Mouse (Mus musculus): ENCODE data around the gene Pld1. TPM values are rescaled to one million over a fixed set of nuclear protein-coding genes. Genes with fewer than 3 reads are reported as not detected.

Gene Pld1
- polyA plus RNA-seq, 1 experiment from 2014 or later = 7.6 TPM

- Histone ChIP-seq H3K4me3 (ENCODE audit: low read depth, low read length) (no peak overlapping the region), H3K4me2 (replicated peaks; ENCODE audit: low read depth, low read length) (no peak overlapping the region), H3K4me1 (ENCODE audit: control insufficient read depth, insufficient read depth, low read length) (no peaks in the 10 kb centered on the region), H3K9me3 (ENCODE audit: control insufficient read depth, low read depth, low read length) (no peaks in the 10 kb centered on the region), H3K27me3 (ENCODE audit: control insufficient read depth, insufficient read depth, low read length) (no peaks in the 10 kb centered on the region), H3K9ac (replicated peaks; ENCODE audit: low read depth, low read length) (no peak overlapping the region), H3K27ac (ENCODE audit: low read length) (no peak overlapping the region), H3K36me3 (ENCODE audit: control insufficient read depth, insufficient read depth, low read length) (no peaks in the 10 kb centered on the region)
- no peak for ATAC-seq (ENCODE audit: insufficient number of reproducible peaks, insufficient read depth, low FRiP score, low read depth)
- 73% methylated on average over 10 of the region's 10 CpGs for WGBS
Observed at GRCm38 (mm10) chr3:27976931-27977544, 38.5 kb downstream of the Pld1 start.

- no peak overlapping the region for H3K9ac ChIP-seq (replicated peaks; ENCODE audit: low read depth, low read length)
- ATAC-seq (ENCODE audit: insufficient number of reproducible peaks, insufficient read depth, low FRiP score, low read depth) = no peak
- H3K9me3 ChIP-seq (ENCODE audit: control insufficient read depth, low read depth, low read length) = no peaks in the 10 kb centered on the region
- no peak overlapping the region for H3K27ac ChIP-seq (ENCODE audit: low read length)
- no peaks in the 10 kb centered on the region for H3K4me1 ChIP-seq (ENCODE audit: control insufficient read depth, insufficient read depth, low read length)
- H3K36me3 ChIP-seq (ENCODE audit: control insufficient read depth, insufficient read depth, low read length) = no peaks in the 10 kb centered on the region
- WGBS = 69% methylated on average over 9 of the region's 9 CpGs
- H3K4me2 ChIP-seq (replicated peaks; ENCODE audit: low read depth, low read length) = no peak overlapping the region
- H3K4me3 ChIP-seq (ENCODE audit: low read depth, low read length) = no peak overlapping the region
- H3K27me3 ChIP-seq (ENCODE audit: control insufficient read depth, insufficient read depth, low read length) = no peaks in the 10 kb centered on the region
Observed at GRCm38 (mm10) chr3:27978030-27978723, 39.7 kb downstream of the Pld1 start.

GRCm38 (mm10) chr3:27981591-27981990 is 43.1 kb downstream of the Pld1 start:
- no peaks in the 10 kb centered on the region for H3K4me1 ChIP-seq (ENCODE audit: control insufficient read depth, insufficient read depth, low read length)

GRCm38 (mm10) chr3:27982436-27983017 is 44.0 kb downstream of the Pld1 start:
- H3K4me1 ChIP-seq (ENCODE audit: control insufficient read depth, insufficient read depth, low read length) = no peaks in the 10 kb centered on the region
- H3K27ac ChIP-seq (ENCODE audit: low read length) = no peak overlapping the region
- H3K9me3 ChIP-seq (ENCODE audit: control insufficient read depth, low read depth, low read length) = no peaks in the 10 kb centered on the region
- H3K9ac ChIP-seq (replicated peaks; ENCODE audit: low read depth, low read length) = no peak overlapping the region
- no peaks in the 10 kb centered on the region for H3K36me3 ChIP-seq (ENCODE audit: control insufficient read depth, insufficient read depth, low read length)
- H3K4me3 ChIP-seq (ENCODE audit: low read depth, low read length) = no peak overlapping the region
- H3K27me3 ChIP-seq (ENCODE audit: control insufficient read depth, insufficient read depth, low read length) = no peaks in the 10 kb centered on the region
- no peak overlapping the region for H3K4me2 ChIP-seq (replicated peaks; ENCODE audit: low read depth, low read length)
- 36% methylated on average over 7 of the region's 7 CpGs for WGBS
- 0 out of 2 replicates have a peak, but pooled peaks have one; percentile 66 for ATAC-seq (ENCODE audit: insufficient number of reproducible peaks, insufficient read depth, low FRiP score, low read depth)

More at GRCm38 (mm10) chr3:27981591-27981990, 43.1 kb downstream of the Pld1 start:
- H3K36me3 ChIP-seq (ENCODE audit: control insufficient read depth, insufficient read depth, low read length) = no peaks in the 10 kb centered on the region
- no peak overlapping the region for H3K4me2 ChIP-seq (replicated peaks; ENCODE audit: low read depth, low read length)
- no peak for ATAC-seq (ENCODE audit: insufficient number of reproducible peaks, insufficient read depth, low FRiP score, low read depth)
- no peak overlapping the region for H3K9ac ChIP-seq (replicated peaks; ENCODE audit: low read depth, low read length)
- no peaks in the 10 kb centered on the region for H3K27me3 ChIP-seq (ENCODE audit: control insufficient read depth, insufficient read depth, low read length)
- no peak overlapping the region for H3K4me3 ChIP-seq (ENCODE audit: low read depth, low read length)
- H3K27ac ChIP-seq (ENCODE audit: low read length) = no peak overlapping the region
- WGBS = 63% methylated on average over 4 of the region's 4 CpGs
- H3K9me3 ChIP-seq (ENCODE audit: control insufficient read depth, low read depth, low read length) = no peaks in the 10 kb centered on the region

GRCm38 (mm10) chr3:27983274-27983673 is 44.8 kb downstream of the Pld1 start:
- H3K9ac ChIP-seq (replicated peaks; ENCODE audit: low read depth, low read length) = no peak overlapping the region
- H3K4me3 ChIP-seq (ENCODE audit: low read depth, low read length) = no peak overlapping the region
- H3K4me1 ChIP-seq (ENCODE audit: control insufficient read depth, insufficient read depth, low read length) = peaks cover 4% of the 10 kb centered on the region; the same call in 1 of the 2 replicates
- H3K27me3 ChIP-seq (ENCODE audit: control insufficient read depth, insufficient read depth, low read length) = no peaks in the 10 kb centered on the region
- H3K36me3 ChIP-seq (ENCODE audit: control insufficient read depth, insufficient read depth, low read length) = no peaks in the 10 kb centered on the region
- H3K27ac ChIP-seq (ENCODE audit: low read length) = no peak overlapping the region
- no peak overlapping the region for H3K4me2 ChIP-seq (replicated peaks; ENCODE audit: low read depth, low read length)
- WGBS = 72% methylated on average over 2 of the region's 2 CpGs
- ATAC-seq (ENCODE audit: insufficient number of reproducible peaks, insufficient read depth, low FRiP score, low read depth) = no peak
- H3K9me3 ChIP-seq (ENCODE audit: control insufficient read depth, low read depth, low read length) = no peaks in the 10 kb centered on the region

GRCm38 (mm10) chr3:27983935-27984577 is 45.6 kb downstream of the Pld1 start:
- Histone ChIP-seq H3K9ac (replicated peaks; ENCODE audit: low read depth, low read length) (no peak overlapping the region), H3K36me3 (ENCODE audit: control insufficient read depth, insufficient read depth, low read length) (no peaks in the 10 kb centered on the region), H3K9me3 (ENCODE audit: control insufficient read depth, low read depth, low read length) (no peaks in the 10 kb centered on the region), H3K4me1 (ENCODE audit: control insufficient read depth, insufficient read depth, low read length) (peaks cover 4% of the 10 kb centered on the region; the same call in 1 of the 2 replicates), H3K27ac (ENCODE audit: low read length) (peak overlapping the region; percentile 17; the same call in 1 of the 2 replicates), H3K4me3 (ENCODE audit: low read depth, low read length) (peak overlapping the region; percentile 17), H3K27me3 (ENCODE audit: control insufficient read depth, insufficient read depth, low read length) (no peaks in the 10 kb centered on the region), H3K4me2 (replicated peaks; ENCODE audit: low read depth, low read length) (peak overlapping the region; percentile 44)
- ATAC-seq (ENCODE audit: insufficient number of reproducible peaks, insufficient read depth, low FRiP score, low read depth) = peak; percentile 90
- WGBS = 11% methylated on average over 14 of the region's 14 CpGs

- no peak for ATAC-seq (ENCODE audit: insufficient number of reproducible peaks, insufficient read depth, low FRiP score, low read depth)
- peaks cover 4% of the 10 kb centered on the region; the same call in 1 of the 2 replicates for H3K4me1 ChIP-seq (ENCODE audit: control insufficient read depth, insufficient read depth, low read length)
- H3K27me3 ChIP-seq (ENCODE audit: control insufficient read depth, insufficient read depth, low read length) = no peaks in the 10 kb centered on the region
- peak overlapping the region; percentile 17; the same call in 1 of the 2 replicates for H3K4me3 ChIP-seq (ENCODE audit: low read depth, low read length)
- H3K9ac ChIP-seq (replicated peaks; ENCODE audit: low read depth, low read length) = no peak overlapping the region
- no peaks in the 10 kb centered on the region for H3K9me3 ChIP-seq (ENCODE audit: control insufficient read depth, low read depth, low read length)
- no peaks in the 10 kb centered on the region for H3K36me3 ChIP-seq (ENCODE audit: control insufficient read depth, insufficient read depth, low read length)
- H3K4me2 ChIP-seq (replicated peaks; ENCODE audit: low read depth, low read length) = peak overlapping the region; percentile 44
- peak overlapping the region; percentile 6; the same call in 1 of the 2 replicates for H3K27ac ChIP-seq (ENCODE audit: low read length)
- WGBS = 74% methylated on average over 4 of the region's 4 CpGs
Observed at GRCm38 (mm10) chr3:27984620-27985019, 46.1 kb downstream of the Pld1 start.

GRCm38 (mm10) chr3:27985344-27985743 is 46.8 kb downstream of the Pld1 start:
- 95% methylated on average over 5 of the region's 5 CpGs for WGBS
- ATAC-seq (ENCODE audit: insufficient number of reproducible peaks, insufficient read depth, low FRiP score, low read depth) = no peak
- H3K9me3 ChIP-seq (ENCODE audit: control insufficient read depth, low read depth, low read length) = no peaks in the 10 kb centered on the region
- no peak overlapping the region for H3K4me2 ChIP-seq (replicated peaks; ENCODE audit: low read depth, low read length)
- no peaks in the 10 kb centered on the region for H3K27me3 ChIP-seq (ENCODE audit: control insufficient read depth, insufficient read depth, low read length)
- H3K9ac ChIP-seq (replicated peaks; ENCODE audit: low read depth, low read length) = no peak overlapping the region
- no peak overlapping the region for H3K4me3 ChIP-seq (ENCODE audit: low read depth, low read length)
- no peaks in the 10 kb centered on the region for H3K36me3 ChIP-seq (ENCODE audit: control insufficient read depth, insufficient read depth, low read length)
- H3K27ac ChIP-seq (ENCODE audit: low read length) = no peak overlapping the region
- peaks cover 4% of the 10 kb centered on the region; the same call in 1 of the 2 replicates for H3K4me1 ChIP-seq (ENCODE audit: control insufficient read depth, insufficient read depth, low read length)

Data from stomach, embryonic 14.5 days (tissue).